Mouse (Mus musculus) macrophage (primary cell): ENCODE measurements at regions not wholly inside any gene's neighbourhood (a gene's known extent, or its start where the extent isn't known, plus 50 kb on each side); places are given as distances from the start of the nearest gene placed in this dataset.

Source experiments
- H3K27ac ChIP-seq: fragments of 350-480 bp; formaldehyde crosslinking; 2 replicates; pipeline ENCODE4 v1.9.0; 2021
- H3K36me3 ChIP-seq: fragments of 350-480 bp; formaldehyde crosslinking; 2 replicates; pipeline ENCODE4 v1.9.0; 2021; ENCODE audit errors: inconsistent target
- H3K4me3 ChIP-seq: fragments of 350-480 bp; formaldehyde crosslinking; 2 replicates; pipeline ENCODE4 v1.9.0; 2021; ENCODE audit errors: inconsistent target
- H3K79me2 ChIP-seq: fragments of 350-480 bp; formaldehyde crosslinking; 2 replicates; pipeline ENCODE4 v1.9.0; 2021; ENCODE audit errors: inconsistent target
- whole genome bisulfite sequencing: methylation state at CpG from one replicate; pipeline ENCODE4 v1.1.7; 2026; ENCODE audit warnings: inconsistent platforms; ENCODE audit not compliant: missing documents; 5-methylcytosine and 5-hydroxymethylcytosine counted together

DNA sequence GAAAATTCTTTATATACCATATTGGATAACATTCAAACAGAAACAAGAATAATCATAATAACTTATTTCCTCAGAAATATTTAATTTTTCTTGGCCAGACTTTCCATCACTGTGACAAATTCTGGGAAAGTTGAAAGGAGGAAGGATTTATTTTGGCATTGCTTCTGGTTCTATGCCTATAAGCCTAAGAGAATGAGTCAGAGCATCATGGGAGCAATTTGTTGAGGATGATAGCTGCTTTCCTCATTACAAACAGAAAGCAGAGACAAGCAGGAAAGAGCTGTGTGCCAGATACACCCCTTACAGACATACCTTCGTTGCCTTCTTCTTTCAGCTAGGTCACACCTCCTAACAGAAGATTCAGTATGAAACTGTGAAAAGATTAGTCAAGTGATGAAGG, 115.3 kb downstream of the Rgs21 start:
- Histone ChIP-seq H3K79me2 (no peaks in the 10 kb centered on the region), H3K4me3 (no peak overlapping the region), H3K27ac (no peak overlapping the region), H3K36me3 (no peaks in the 10 kb centered on the region)
- 75% methylated on average over 1 of the region's 1 CpGs for WGBS

DNA sequence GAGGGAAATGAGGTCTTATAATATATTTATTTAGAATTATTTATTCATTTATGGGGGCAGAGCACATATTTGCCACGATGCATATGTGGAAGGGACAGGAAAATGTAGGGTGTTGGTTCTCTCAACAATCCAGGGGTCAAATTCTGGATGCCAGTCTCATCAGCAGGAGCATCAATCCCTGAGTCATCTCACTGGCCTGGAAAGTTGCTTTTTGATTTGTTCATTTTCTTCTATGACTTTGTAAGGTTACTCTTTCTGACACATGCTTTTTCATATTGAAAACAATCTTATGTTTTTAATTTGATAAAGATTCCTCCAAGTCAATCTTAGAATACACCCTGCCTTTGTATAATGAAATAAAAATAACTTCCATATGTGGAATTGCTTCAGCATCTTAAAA, 115.7 kb downstream of the Rgs21 start:
- no peak overlapping the region for H3K27ac ChIP-seq

DNA sequence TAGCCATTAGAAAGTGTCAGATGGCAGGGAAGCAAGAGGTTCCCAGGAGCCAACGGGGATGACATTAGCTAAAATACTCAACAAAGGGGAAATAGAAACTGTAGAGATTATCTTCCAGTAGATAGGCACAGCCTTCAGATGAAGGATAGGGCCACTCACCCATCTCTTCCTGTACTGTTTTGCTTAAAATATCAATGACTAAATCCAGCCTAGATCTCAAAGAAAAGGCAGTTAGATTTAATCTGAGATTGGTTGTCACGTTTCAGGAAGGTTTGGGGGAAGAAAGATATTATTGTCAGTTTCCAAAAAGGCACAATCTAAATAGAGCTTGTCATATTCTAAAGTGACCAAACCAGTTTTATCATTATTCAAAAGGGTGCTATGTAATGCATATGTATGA, 130.8 kb downstream of the Rgs21 start:
- Histone ChIP-seq H3K36me3 (no peaks in the 10 kb centered on the region), H3K27ac (no peak overlapping the region), H3K79me2 (no peaks in the 10 kb centered on the region), H3K4me3 (no peak overlapping the region)
- 58% methylated on average over 2 of the region's 2 CpGs for WGBS

More for the DNA sequence above, 115.7 kb downstream of the Rgs21 start:
- 50% methylated on average over 1 of the region's 1 CpGs for WGBS
- Histone ChIP-seq H3K36me3 (no peaks in the 10 kb centered on the region), H3K79me2 (no peaks in the 10 kb centered on the region), H3K4me3 (no peak overlapping the region)

DNA sequence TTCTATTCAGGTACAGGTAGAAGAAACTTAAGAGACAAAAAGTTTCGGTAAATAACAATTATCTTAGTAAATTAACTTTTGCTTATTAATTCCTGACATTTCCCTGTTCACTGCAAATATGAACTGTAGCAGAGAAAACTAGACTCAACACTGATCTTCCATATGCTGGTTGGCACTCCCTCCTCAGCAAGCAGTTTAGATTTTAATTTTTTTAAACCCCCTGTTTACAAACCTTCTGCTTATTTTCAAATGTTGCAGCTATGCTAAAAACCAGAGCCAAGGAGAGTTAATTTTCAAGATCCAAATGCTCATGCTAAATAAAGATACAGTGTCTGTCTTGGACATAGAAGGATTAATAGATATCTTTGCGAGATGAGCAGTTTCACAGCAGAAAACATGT, 134.7 kb downstream of the Rgs21 start:
- Histone ChIP-seq H3K27ac (no peak overlapping the region), H3K36me3 (no peaks in the 10 kb centered on the region), H3K79me2 (no peaks in the 10 kb centered on the region), H3K4me3 (no peak overlapping the region)
- WGBS = 100% methylated on average over 2 of the region's 2 CpGs

DNA sequence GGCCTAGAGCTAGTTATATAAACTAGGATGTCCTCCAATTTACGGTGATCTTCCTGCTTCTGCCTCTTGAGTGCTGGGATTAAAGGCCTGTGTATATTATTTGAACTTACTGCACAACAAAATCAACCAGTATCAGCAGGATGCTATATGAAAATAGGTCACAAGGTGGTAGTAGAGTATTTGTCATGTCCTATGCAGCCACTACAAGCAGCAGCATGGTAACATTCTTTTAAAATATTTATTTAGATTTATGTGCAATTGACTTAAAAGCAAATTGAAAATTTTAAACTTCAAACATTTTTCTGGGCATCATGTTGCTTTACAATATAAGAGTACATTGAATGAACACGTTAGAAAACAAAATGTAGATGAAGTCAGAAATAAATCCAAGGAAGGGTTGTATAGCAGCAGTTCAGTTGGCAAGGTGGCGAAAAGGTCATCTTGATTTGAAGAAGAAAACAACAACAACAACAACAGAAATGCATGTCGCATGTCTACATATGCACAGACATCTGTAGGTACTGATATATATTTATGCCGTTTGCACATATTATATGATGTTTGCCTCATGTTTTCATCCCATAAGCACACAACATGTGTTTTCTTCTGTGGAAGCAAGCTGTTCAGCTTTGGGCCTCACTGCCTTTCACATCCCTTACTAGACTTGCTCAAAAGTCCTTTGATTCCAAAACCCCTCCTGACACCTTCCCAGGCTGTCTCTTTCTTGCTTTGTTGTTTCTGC, 135.8 kb downstream of the Rgs21 start:
- no peaks in the 10 kb centered on the region for H3K79me2 ChIP-seq
- WGBS = 93% methylated on average over 5 of the region's 5 CpGs
- no peak overlapping the region for H3K27ac ChIP-seq
- H3K36me3 ChIP-seq = no peaks in the 10 kb centered on the region
- H3K4me3 ChIP-seq = no peak overlapping the region

DNA sequence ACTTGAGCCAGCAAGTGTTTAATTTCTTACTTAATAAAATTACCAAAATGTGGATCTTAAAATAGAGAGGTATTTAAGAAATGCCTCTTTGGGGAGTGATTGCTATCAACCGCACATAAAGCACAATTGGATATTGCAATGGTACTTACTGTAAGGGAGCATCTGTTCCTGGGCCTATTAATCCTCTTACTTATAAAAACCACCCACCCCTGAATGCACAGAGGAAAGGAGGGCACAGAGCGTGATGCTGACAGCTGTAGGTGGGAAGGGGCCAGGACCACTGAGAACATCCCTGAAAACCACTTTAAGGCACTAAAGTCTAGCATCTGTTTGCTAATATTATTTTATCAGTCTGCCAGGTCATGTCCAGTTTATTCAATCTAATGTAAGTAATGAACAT, 146.1 kb downstream of the Rgs21 start:
- WGBS = 94% methylated on average over 2 of the region's 2 CpGs
- H3K4me3 ChIP-seq = no peak overlapping the region
- H3K27ac ChIP-seq = no peak overlapping the region
- H3K36me3 ChIP-seq = no peaks in the 10 kb centered on the region
- no peaks in the 10 kb centered on the region for H3K79me2 ChIP-seq

DNA sequence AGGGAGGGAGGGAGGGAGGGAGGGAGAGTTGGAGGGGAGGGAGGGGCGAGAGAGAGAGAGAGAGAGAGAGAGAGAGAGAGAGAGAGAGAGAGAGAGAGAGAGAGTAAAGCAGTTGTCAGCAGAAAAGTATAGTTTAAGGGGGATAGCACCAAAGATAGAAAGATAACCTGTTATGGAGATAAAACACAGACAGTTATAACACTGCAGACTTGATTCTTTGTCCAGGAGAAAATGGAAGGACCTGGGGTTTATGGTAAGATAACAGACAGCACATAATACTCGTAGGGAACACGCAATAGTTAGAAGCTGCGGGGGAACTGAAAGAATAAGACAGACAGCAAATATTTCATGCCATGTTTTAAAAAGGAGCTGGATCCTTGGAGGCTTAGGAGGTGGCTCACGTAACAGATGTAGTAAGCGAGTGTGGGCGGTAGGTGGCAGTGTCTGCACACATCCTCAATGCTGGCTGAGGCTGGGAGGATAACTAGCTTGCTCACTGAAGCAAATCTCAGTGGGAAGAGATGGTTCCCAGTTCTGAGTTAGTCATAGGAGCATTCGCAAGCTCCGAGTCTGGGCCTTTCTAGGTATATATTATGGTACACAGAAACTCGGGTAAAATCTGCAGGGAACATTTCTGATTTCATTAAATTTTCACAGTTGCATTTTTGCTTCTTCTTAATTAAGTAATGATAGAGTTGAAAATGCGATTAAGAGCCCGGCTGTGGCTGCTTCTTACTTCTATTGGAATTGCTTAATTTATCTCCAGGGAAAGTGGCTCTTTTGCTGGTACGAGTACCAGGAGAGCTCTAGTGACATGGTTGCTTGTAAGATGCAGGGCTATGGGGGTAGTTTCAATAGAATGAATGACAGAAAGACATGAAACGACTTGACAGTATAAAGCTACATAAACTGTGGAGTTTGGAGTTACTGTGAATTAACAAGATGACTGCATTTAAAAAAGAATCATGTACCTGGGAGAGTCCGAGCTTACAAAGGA, 157.6 kb upstream of the Rgs1 start:
- Histone ChIP-seq H3K4me3 (no peak overlapping the region), H3K36me3 (no peaks in the 10 kb centered on the region), H3K27ac (no peak overlapping the region), H3K79me2 (no peaks in the 10 kb centered on the region)
- 44% methylated on average over 15 of the region's 15 CpGs for WGBS

DNA sequence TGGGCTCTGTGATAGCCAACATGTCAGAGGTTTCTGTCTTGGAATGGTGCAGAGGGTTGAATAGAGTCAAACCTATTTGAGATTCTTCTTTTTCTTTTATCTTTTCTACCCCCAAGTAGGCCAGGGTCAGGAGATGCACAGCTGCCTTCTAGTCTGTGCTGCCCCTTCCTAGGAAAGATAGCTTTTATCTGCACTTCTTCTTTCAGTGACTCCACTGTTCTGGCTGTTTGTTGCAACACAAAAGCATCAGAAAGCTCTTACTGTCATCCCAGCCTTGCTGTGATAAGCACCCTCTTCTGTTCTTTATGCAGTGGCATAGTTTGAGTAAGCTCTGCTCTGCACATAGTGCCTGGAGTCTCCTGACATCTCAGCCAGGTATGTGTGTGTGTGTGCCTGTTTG, 156.7 kb upstream of the Rgs1 start:
- no peaks in the 10 kb centered on the region for H3K36me3 ChIP-seq
- H3K4me3 ChIP-seq = no peak overlapping the region
- no peak overlapping the region for H3K27ac ChIP-seq
- H3K79me2 ChIP-seq = no peaks in the 10 kb centered on the region

DNA sequence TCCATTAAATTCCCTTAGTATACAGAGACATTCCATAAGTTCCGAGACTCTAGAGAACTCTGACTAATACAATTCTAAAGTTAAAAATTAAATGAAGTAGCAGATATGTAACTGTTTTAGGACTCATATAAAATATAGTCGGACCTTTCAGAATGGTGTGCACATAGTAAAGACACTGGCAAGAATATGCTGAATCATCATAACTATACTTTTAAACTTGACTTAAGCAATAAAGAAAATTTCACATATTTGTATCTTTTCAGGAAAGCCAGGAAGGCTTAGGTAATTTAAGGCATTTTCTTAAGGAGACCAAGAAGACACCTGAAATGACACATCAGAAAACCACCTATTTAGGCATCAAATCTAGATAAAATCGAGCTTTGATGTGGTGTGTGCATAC, 156.0 kb upstream of the Rgs1 start:
- WGBS = 91% methylated on average over 3 of the region's 3 CpGs

DNA sequence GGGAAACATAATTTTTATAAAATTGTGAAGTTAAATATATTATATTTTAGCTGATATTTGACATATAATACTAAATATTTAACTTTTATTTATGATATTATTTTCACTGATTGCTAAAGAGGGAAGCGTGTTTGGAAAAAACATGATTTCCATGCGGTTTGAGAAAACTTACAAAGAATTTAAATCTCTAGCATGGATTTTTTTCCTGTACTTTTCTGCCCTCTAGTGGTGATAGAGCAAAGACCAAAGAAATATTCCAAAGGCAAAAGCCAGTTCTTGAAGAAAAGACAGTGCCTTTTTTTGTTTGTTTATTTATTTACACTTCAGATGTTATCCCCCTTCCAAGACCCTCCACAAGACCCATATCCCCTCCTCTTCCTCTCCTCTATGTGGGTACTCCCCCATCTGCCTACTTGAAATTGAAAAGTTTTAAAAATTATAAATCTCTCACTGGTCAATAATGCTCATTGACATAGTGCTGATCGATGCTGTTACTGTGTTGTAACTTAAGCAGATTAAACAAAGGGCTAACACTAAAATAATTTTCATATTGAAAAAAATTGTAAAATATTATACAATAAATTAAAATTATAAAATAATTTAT, 131.1 kb upstream of the Rgs1 start:
- Histone ChIP-seq H3K4me3 (no peak overlapping the region), H3K27ac (no peak overlapping the region), H3K79me2 (no peaks in the 10 kb centered on the region), H3K36me3 (no peaks in the 10 kb centered on the region)
- 39% methylated on average over 3 of the region's 3 CpGs for WGBS

More for the DNA sequence above, 156.0 kb upstream of the Rgs1 start:
- H3K36me3 ChIP-seq = no peaks in the 10 kb centered on the region
- no peaks in the 10 kb centered on the region for H3K79me2 ChIP-seq
- no peak overlapping the region for H3K27ac ChIP-seq
- H3K4me3 ChIP-seq = no peak overlapping the region

DNA sequence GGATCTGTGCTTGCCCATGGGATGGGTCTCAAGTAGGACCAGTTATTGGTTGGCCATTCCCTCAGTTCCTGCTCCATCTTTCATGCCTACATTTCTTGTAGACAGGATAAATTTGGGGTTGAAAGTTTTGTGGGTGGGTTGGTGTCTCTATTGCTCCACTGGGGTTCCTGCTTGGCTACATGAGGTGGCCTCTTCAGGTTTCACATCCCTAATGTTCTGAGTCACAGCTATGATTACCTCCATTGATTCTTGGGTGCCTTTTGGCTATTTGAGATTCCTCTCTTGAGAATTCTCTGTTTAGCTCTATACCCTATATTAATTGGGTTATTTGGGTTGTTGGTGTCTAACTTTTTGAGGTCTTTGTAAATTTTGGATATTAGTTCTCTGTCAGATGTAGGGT, 125.1 kb upstream of the Rgs1 start:
- no peaks in the 10 kb centered on the region for H3K79me2 ChIP-seq
- no peak overlapping the region for H3K4me3 ChIP-seq
- H3K36me3 ChIP-seq = no peaks in the 10 kb centered on the region

DNA sequence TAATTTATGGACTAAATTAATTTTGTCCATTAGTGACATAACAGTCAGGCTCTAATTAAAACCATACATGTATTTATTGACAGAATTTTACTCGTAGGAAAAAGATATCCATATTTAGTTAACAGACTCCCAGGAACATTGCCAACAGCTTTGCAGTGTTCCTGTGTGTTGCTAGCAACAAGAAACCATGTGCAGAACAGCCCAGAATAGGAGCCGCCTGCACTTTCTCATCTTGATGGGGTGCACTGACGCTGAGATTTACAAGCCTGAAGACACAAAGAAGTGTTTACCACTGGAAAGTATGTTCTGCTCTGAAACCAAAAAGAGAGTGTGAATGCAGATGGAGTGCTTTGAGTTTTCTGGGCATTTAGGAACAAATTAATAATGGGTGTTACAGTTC, 118.5 kb upstream of the Rgs1 start:
- Histone ChIP-seq H3K36me3 (no peaks in the 10 kb centered on the region), H3K4me3 (no peak overlapping the region), H3K79me2 (no peaks in the 10 kb centered on the region), H3K27ac (no peak overlapping the region)
- 92% methylated on average over 3 of the region's 3 CpGs for WGBS

More for the DNA sequence above, 125.1 kb upstream of the Rgs1 start:
- no peak overlapping the region for H3K27ac ChIP-seq

DNA sequence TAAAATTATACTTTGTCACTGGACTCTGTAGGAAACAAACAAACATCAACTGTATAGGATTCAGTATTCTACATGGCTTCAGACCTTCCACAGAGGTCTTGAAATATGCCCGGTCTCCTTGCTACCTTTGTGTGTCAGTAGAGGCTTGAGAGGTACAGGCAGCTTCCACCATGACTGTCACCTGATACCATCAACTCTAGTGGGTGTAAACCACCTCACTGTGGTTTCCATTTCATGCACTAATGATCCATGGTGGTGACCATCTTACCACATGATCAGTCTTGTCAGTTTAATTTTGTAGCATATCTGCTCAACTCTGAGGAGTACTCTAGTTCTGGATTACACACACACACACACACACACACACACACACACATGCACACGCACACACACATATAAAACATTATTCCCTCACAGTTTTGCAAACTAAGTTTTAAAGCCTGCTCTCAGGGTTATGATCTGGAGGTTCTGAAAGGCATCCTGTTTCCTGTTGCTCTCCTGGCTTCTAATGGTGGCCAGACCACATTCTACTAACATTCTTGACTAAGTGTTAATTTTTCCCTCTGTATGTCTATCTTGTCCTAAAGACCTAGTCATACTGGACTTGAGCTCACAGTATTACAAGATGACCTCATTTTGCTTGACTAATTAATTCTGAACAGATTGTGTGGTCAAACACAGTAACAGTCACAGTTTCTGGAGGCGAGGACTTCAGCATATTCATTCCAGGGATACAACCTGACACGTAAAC, 106.7 kb upstream of the Rgs1 start:
- 96% methylated on average over 4 of the region's 4 CpGs for WGBS
- Histone ChIP-seq H3K79me2 (no peaks in the 10 kb centered on the region), H3K4me3 (no peak overlapping the region), H3K36me3 (no peaks in the 10 kb centered on the region), H3K27ac (no peak overlapping the region)

DNA sequence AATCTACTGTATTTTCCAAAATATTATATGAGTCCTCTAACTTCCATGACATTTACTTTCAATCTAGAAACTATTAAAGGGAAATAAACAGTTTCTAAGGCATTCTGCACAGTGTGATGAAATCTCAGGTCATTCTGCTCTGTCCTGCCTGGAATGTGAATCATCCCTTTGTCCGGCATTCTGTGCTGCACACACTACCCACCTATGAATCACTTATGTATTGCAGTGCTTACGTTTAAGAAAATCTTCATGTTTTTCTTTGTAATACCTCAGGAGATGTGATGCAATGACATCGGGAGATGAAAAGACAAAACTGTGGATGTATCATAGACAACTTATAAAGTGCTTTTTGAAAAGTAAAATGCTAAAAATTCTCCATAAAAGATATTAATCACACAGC, 106.0 kb upstream of the Rgs1 start:
- H3K27ac ChIP-seq = no peak overlapping the region
- no peaks in the 10 kb centered on the region for H3K36me3 ChIP-seq
- WGBS = 94% methylated on average over 3 of the region's 3 CpGs
- H3K4me3 ChIP-seq = no peak overlapping the region
- no peaks in the 10 kb centered on the region for H3K79me2 ChIP-seq
